Mouse (Mus musculus) kidney, postnatal 4 days (tissue): ENCODE data around the gene Eno1.
"Not testable (repeated sequence)": the region's sequence is repeated elsewhere in the genome, so short reads cannot be mapped to it uniquely, and the experiment has no call there.

Experiments
- DNase-seq, 2 experiments: peaks; one replicate each; pipeline ENCODE4 v3.0.0; 2021; ENCODE audit warnings: mixed read lengths in 2 of 2

The Eno1 gene

DNA sequence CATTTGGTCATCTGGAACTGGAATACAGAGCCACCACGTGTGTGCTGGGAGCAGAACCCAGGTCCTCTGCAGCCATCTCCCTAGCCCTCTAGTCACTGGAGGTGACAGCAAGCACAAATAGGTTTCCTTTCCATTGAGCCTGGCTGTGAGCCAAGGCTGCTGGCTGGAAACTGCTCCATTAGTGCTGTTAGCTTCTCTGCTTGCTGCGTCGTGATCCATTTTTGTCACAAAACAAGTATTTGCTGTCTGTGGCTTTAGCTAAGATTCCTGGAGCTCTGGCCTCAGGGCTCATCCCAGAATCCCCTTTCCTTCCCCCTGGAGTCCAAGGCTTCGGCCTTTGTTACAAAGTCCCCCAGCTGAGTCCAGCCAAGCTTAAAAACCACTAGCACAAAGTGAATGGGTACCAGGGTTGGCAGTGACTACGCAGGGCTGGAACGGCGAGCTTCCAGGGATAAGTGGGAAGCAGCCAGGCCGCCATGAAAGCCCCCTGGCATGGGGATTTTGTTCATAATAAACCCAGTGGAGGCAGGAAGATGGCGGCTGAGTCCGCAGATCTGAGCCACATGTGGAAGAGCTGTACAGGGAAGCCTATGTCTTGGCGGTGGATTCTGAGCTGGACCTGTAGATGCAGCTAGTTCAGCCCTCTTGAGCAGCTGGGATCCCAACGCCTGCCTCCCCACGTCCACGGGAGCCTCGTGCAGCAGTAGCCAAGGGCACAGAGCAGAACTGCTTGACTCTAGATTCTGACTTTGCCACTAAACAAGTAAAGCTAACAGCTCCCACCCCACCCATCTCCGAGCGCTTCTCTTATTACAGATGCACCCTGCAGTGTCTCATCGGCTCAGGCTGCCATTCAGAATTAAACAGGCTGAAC lies 14.3 kb downstream of the Eno1 start:
- DNase-seq: peak; percentile 49 to 60

DNA sequence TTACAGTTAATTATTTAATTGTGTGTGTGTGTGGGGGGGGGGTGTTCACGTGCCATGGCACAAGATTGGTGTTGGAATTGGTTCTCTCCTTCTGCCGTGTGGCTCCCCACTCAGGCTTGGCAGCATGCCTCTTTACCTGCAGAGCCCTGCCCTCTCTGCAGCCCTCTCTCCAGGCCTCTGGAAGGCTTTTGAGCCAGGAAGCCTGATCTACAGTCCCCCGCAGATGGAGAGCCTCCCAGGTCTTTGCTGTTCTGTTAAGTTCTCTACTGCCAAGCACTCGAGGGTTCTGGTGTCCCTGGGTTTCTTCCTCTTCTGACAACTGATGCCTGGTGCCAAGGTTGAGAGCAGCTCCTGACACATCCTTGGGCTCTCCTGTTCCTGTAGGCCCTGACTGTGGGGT lies 17.9 kb downstream of the Eno1 start:
- no peak for DNase-seq

DNA sequence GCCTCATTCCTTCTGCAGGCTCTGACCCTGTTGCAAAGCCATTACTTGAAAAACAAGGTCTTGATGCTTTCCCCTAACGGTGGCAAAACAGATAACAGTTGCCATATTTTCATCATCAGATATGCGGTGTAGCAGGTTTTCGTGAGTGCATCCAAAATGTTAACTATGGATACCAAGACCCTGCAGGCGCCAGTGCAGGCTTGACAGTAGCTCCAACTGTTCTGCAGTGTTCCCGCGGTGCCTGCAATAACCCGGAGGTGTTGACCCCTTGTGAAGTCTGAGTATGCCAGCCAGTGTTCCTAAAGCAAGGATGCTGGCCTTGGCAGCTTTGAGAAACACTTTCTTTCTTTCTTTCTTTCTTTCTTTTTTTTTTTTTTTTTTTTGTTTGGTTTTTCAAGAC lies 18.7 kb downstream of the Eno1 start:
- no peak for DNase-seq

DNA sequence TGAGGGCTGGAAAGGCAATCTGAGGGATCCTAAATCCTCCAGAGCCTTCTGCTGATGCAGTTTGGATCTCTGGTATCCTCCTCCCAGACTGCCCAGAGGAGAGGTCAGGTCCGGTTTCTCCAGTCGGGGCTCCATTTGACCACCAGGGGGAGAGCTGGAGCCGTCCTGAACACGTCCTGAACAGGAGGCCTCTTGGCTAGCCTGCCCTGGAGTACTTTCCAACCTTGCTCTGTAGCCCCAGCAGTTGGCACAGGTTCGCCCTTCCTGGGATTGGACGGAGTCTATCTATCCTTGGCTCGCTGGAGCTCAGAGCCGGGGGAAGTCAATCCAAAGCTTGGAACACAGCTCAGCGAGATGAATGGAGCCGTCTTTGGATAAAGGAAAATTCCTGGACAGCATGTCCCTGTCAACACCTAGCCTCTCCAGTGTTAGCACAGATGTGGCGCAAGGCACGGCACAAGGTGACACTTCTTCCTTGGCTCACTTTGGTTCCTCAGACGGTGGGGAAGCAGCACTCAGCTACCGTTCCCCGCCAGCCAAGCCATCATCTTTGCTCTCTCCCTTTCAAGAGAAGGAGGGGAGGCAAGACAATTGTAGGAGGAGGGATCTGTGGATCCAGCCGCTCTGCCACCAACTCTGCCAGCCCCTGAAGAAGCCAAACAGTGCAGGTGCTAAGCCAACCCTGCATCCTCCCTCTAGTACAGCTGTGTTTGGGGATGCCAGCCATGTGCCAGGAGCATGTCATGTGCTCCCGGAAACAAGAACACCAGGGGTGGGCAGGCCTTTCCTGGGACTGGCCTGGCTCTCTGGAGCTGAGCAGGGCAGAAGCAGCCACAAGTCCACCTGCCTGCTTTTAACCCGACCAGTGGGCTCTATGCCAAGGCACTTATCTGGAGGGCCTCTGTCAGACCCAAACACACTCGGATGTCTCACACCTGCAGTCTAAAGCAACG lies 21.0 kb downstream of the Eno1 start:
- peak; percentile 94 for DNase-seq

DNA sequence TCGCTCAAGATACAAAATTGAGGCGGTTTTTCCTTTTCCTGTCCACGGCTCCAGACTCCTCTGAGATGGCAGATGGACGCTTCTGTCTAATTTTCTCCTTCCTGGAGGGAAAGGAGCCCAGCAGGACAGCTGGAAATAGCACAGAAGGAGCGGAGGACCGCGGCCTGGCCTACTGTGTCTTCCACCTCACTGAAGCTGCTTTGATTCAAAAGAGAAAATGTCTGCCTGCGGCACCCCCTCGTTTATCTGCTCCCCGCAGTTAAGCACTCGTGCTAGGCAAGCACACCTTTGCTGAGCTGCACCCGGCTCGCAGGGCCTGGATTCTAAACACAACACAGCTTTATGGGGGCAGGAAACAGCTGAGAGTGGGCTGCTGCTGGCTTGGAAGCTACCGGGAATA lies 21.9 kb downstream of the Eno1 start:
- no peak for DNase-seq

DNA sequence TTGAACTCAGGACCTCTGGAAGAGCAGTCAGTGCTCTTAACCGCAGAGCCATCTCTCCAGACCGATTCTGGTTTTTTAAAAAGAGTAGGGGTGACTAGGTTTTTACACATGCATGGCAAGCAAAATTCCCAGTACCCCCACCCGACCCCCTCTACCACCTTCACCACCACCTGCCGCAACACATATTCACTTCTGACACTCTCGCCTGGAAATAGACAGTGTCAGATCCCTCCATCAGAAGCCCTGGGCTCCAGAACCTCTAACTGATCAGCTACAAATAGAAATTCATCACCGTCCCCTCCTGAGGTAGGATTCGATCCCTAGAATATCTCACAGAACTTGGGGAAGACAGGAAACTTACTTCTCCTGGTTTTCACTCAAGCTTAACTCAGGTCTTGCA lies 23.1 kb downstream of the Eno1 start:
- no peak for DNase-seq

DNA sequence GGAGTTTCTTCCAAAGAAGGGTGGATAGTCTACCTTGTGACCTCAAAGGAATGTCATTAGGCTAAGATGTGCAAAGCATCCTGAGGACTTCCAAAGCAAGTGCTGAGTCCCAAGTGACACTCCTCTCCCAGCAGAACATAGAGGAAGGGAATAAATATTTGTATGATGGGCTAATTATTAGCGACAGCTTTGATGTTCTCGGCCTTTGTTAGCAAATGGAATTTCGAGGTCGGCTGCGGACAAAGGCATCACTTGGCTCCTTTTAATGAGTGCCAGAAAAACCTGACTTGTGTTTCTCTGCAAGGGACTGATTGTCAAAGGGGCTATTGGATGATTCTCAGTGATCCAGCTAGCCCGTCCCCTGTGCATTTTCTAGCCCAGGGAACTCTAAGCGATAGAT lies 23.6 kb downstream of the Eno1 start:
- DNase-seq: no peak

DNA sequence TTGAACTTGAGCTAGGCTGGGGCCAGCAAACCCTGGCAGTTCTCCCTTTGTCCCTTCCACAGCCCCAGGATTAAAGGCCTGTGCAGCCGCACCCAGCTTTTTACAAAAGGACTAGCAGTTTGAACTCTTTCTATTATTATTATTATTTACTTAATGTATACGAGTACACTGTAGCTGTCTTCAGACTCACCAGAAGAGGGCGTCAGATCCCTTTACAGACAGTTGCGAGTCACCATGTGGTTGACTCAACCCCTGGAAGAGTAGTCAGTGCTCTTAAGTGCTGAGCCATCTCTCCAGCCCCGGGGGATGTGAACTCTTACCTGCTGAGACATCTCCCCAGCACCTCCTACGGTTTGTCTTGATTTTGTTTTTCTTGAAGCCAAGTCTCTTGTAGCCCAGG lies 24.2 kb downstream of the Eno1 start:
- DNase-seq: no peak

DNA sequence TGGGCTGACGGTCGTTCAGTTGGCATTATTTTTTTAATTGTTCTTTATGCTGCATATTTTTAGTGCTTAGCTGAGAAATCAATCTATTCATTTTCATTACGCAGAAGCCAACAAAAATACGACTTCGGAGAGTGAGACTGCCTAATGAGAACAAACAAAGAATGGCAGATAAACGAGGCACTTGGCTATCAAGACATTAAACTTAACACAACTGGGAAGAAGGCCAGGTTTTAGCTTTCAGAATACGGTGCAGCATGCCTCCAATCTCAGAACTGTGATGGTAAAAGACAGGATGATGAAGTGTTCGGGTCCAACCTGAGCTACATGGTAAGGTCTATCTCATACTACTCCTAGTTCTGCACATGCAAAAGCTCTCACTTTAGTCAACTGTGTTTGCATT lies 25.8 kb downstream of the Eno1 start:
- no peak for DNase-seq

DNA sequence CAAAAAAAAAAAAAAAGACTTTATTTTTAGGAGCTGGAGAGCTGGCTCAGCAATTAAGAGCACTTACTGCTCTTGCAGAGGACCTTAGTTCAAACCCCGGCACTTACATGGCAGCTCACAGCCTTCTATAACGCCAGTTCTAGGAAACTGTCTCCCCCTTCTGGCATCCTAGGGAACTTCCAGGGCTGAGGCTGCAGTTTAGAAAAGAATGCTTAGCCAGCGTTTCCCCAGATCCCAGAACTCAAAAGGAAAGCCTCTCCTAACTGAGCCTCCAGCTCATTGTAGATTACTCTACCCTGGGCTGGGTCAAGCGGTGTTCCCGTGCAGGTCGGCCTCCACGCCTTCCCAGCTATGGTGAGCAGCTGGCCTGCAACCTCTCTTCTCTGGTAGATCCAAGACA lies 28.4 kb downstream of the Eno1 start:
- peak; percentile 48 to 61 for DNase-seq

DNA sequence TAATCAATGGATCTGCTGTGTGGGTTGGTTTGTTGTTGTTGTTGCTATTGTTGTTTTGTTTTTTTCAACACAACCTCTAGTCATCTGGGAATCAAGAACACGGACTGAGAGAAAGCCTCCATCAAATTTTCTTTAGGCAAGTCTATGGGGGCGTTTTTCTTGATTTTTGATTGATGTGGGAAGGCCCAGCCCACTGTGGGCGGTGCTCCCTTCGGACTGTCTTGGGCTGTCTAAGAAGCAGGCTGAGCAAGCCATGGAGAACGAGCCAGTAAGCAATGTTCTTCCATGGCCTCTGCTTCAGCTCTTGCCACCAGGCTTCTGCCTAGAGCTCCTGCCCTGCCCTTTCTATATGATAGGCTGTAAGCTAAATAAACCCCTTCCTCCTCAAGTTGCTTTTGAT lies 28.9 kb downstream of the Eno1 start:
- no peak for DNase-seq

DNA sequence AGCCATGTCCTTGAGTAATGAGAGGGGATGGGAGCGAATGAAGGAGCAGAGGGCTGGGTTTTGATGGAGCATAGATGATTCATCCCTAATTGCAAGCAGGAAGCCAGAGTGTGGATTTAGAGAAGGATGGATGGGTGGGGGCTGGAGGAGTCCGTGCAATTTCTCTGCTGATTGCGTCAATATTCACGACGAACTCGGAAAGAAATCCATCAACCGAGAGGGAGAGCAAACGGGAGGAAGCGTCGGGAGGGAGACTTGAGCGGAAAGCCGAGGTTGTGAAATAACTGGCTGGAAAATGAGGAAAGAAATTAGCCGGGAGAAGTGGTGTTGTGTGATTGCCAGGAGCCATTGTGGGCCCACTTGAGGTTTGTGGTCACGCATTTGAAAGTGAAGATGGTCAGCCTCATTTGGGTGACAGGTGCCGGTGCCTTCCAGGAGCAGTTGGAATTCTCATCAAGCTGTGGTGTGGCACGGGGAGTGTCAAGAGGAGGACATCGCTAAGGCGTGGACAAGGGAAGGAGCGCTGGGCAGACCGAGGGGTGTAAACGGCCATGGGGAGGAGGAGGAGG lies 30.2 kb downstream of the Eno1 start:
- no peak for DNase-seq

DNA sequence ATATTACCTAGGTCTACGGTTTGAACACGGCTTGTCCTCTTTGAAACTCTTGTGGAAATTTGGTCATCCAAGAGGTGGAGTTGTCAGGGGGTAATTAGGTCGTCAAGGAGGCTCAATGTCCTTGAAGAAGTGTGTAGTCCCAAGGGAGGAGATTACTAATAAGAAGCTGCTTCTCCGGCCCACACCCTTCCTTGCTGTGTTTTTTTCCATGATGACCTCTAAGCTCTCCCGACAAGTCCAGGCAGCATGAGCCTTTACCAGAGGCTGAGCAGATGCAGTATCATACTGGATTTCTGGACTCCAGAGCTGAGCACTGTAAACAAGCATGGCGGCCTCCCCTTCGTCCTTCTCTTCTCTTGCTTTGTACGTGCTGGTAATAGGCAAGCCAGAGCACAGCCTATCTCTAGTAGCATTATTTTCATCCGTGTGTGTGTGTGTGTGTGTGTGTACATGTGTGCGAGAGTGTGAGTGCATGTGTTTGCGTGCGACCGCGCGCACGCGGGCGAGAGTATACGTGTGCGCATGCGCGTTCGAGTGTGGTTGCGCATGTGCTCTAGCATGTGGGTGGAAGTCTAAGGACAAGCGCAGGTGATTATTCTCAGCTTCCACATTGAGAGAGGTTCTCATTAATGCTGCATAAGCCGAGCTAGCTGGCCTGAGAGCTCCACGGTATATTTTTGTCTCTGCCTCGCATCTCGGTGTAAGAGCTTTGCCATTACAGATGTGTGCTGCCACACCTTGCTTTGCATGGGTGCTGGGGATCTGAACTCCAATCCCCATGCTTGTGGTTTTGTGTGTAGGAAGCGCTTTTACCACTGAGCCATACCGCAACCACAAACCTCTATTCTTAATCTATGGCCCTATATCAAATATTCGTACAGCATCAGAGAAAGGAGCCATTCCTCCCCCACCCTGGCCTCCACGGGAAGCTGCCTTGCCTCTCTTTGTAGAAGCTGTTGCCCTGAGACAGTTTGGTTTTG lies 32.4 kb downstream of the Eno1 start:
- no peak for DNase-seq

DNA sequence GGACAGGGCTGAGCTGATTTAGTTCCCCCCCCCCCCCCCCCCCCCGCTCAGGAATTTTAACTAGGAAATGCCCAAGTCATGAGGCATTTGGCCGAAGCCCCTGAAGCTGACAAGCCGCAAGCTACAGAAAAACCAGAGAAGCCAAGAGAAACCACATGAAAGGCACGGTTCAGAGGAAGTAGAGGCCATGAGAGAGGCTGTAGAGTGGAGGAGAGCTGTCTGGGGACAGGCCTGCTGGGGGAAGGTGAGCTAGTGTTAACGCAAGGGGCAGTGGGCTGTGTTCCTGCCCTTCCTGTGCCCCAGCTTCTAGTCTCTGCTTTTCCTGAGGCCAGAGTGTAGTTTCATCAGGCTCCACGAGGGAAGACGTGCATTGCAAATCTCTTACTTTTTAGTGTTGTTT lies 33.2 kb downstream of the Eno1 start:
- DNase-seq: peak; percentile 31 to 55

DNA sequence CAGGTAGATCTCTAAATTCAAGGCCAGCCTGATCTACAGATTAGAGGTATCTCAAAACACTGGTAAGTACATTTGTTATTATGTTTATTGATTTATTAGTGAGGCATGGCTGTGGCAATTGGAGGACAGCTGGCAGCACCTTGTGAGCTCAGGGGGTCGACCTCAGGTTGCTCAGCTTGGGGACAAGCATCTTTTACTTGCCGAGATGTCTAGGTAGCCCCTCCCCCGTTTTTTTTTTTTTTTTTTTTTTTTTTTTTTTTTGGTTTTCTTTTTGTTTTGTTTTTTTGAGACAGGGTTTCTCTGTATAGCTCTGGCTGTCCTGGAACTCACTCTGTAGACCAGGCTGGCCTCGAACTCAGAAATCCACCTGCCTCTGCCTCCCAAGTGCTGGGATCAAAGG lies 34.2 kb downstream of the Eno1 start:
- DNase-seq: not testable (repeated sequence)

DNA sequence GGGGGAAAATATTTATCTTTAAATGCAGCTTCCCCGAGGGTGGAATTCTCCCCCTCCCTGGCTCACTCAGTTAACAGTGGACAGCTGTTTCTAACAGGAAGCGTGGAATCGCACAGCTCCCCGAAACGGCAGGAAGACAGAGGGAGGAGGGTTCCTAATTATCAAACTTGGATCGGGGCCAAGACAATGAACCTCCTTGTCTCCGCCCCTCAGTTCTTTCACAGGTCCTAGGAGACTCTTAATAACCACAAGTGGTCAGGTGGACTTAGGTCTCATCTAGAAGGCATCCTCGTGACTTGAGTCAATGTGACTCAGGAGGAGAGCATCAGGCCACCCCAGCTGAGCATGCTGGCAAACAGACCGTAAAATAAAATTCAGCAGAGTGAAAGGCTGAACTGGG lies 36.2 kb downstream of the Eno1 start:
- DNase-seq: peak; percentile 66 to 77

DNA sequence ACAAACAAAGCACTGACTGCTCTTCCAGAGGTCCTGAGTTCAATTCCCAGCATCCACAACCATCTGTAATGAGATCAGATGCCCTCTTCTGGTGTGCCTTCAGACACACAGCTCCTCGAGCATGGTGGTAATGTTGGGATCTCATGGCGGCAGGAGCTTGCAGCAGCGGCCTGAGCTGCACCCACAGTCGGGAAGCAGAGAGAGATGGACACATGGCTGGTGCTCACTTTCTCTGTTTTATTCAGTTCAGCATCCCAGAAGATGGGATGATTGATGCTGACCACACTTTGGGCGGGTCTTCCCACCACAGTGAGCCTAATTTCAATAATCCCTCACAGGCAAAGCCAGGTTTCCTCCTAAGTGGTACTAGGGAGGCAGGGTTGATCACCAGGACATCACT lies 39.0 kb downstream of the Eno1 start:
- DNase-seq: no peak

DNA sequence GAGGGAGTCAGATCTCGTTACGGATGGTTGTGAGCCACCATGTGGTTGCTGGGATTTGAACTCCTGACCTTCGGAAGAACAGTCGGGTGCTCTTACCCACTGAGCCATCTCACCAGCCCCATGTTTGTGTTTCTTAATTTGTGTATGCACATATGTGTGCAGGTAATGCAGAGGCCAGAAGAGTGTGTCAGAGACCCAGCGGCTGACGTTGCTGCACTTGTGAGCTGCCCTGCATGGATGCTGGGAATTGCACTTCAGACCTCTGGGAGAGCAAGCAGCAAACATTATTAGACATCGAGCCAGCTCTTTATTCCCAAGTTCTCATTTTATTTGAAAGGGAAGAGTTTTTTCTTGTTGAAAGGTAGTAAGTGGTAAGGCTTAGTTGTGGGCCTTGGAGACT lies 42.8 kb downstream of the Eno1 start:
- DNase-seq: not testable (repeated sequence)

DNA sequence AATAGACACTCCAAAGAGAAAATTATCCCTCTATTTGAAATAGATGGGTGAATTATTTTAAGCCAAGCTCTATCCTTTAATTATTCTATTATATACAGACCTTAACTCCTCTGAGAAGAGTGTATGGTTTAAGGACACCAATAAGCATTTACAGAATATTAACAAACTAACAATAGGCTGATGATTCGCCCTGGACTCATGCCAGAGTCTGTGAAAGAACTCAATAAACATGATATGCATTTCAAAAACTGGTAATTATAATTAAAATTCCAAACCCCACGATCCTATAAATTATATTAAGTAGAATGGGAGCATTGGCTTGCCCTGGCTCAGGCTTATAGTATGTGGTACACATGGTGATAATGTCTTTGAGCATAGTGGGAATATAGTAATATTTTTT lies 43.5 kb downstream of the Eno1 start:
- no peak for DNase-seq

DNA sequence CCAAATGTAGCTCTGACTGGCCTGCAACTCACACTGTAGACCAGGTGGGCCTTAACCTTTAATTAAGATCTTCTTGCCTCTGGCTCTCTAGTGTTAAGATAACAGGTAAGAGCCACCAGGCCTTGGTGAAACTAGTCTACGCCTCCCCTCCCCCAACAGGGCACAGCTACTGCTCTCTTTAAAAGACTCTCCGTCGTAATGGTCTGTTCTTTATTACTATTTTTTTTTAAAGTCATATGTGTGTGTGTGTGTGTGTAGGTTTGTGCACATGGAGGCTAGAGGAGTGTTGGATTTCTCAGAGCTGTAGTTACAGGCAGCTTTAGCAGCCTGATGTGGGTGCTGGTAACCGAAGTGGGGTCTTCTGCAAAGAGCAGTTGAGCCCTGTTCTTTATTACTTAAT lies 43.9 kb downstream of the Eno1 start:
- peak; percentile 39 to 50 for DNase-seq

DNA sequence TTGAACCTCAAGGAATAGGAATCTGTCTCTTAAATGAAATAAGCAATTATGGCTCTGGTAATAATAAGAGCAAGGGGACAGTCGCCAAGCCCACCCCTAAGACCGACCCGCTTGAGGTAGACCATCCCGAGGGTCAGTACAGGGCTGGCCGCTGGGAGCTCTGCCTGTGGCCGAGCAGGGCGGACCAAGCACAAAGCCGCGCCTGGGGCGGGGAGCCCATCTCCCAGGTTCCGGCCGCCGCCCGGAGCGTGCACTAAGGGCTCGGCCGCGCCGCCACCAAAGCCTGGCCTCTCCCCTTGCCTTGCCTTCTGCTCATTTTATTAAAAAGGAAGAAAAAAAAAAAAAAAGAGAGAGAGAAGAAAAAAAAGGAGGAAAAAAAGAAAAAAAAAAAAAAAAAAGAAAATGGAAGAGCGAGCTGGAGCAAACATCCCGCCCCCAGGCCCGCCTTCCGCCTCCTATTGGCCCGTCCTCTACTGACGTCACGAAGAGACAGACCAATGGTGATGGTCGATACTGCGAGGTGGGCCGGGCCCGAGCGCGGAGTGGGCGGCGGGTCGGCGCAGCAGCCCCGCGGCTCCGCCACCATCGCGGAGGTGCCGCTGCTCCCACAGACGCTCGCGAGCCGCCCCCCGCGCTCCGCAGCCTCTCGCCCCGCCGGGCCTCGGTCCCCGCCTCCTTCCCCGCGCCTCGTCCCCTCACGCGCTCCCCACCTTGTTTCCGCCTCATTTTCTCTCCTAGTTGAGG lies 44.7 kb downstream of the Eno1 start, which contains the start of gene Rere:
TSS of gene Rere (plus strand) at position 629 of the 744 bp plus-strand sequence.
- DNase-seq: peak; percentile 98 to 99
